Mouse (Mus musculus): ENCODE data around the gene Tbc1d1. TPM values are rescaled to one million over a fixed set of nuclear protein-coding genes. Genes with fewer than 3 reads are reported as not detected.

Gene Tbc1d1
- total RNA-seq, 1 experiment from 2014 or later = 11.2 TPM

DNA sequence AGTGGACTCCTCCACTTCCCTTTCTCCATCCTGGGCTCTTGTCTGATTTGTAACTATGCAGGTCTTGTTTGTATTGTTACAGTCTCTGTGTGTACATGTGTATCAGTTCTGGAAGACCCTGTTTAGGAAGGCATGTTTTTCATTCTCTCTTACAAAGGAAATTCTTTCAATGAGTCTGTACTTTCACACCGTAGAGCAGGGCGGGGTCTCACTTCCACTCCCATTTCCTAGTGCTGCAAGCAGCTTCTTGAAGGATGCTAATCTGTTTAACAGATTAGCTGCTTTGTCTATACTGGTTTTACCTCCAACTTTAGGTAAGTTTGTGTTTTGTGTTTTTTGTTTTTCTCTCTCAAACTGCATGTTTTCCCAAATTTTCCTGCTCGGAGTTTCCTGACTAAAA lies 230.9 kb downstream of the Tbc1d1 start:
- no peak for DNase-seq

DNA sequence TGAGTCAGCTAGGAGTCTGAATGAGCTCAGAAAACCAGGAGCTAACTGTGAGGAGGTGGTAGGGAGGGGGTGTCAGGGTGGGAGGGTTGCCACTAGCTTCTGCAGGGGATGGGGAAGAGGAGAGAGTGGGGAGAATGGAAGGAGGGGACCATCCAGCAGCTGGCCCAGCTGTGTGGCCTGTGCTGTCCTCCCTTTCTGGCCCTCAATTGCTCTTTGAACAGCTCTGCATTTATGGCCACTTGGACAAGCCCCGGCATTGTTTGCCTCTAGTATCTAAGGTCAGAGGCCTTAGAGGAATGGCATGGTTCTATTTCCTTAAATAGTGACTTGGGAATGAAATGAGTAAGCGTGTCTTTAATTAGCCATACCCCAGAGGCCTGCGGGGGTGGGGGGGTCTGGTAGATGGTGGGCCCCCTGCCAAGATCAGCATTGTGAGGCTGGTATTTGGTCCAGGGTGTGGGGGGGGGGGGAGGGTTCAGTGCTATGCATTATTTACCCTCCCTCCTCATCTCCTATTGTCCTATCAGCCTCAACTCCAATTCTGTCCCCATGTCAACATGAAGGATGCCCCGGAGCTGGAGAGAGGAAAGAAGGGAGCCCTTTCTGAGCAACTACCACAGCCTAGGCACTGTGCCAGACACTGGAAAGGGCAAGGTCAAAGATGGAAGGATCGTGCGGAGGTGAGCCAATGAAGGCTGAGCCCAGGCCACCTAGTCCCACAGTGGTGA lies 233.3 kb downstream of the Tbc1d1 start:
- DNase-seq = peak; percentile 74

DNA sequence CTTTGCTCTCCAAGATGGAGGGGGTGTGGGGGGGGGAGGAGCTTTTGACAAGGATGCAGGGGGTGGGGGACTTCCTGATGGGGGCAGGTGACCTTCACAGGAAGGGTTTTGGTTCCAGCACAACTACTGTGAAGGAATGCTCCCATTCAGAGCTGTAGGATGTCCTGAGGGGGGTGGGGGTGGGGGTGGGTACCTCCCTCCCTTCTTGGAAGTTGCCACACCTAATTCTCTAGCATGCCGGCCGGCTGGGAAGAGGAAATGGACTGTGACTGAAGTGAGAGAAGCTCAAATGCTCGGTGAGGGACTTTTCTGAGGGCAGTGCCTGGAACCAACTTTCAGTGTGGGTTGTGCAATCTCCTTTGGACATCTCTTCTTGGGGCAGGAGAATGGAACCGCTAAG lies 235.2 kb downstream of the Tbc1d1 start:
- DNase-seq = no peak

- no peak for DNase-seq
Observed at GRCm38 (mm10) chr5:64392426-64393020, 236.4 kb downstream of the Tbc1d1 start.

DNA sequence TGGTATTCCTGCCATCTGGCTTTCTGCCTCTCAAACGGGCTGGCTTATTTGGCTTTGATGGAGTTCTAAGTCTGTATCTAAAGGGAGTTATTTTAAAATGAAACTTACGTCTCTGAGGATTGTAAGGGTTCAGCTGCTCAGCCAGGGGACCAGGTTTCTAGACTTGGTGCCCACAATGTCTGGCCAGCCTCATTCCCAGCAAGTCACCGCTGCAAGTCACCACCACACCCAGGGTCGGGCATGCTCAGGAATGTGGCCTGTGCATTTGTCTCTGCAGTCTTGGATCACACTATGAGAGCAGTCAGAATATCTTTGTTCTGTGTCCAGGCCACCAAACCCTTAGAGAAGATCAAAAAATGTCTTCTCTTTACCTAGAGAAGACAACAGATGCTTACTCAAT lies 237.4 kb downstream of the Tbc1d1 start:
- DNase-seq = no peak

DNA sequence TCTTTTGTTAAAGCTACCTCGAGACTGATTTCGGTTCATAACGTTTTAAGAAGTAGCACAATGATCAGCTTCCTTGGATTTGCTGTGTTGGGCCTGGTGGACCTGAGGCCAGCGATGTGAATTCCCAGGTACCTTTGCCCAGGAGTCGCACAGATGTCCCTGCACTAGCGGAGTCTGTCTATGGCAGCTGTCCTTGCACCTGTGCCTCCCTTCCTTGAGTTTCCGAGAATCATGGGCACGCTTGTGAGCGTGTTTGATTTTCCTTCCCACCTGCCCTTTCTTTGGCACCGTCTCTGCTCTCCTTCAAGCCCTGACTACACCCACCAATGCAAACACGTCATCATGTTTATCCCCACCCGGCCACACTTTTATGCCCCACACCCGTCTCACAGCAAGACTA lies 242.1 kb downstream of the Tbc1d1 start:
- no peak for DNase-seq

DNA sequence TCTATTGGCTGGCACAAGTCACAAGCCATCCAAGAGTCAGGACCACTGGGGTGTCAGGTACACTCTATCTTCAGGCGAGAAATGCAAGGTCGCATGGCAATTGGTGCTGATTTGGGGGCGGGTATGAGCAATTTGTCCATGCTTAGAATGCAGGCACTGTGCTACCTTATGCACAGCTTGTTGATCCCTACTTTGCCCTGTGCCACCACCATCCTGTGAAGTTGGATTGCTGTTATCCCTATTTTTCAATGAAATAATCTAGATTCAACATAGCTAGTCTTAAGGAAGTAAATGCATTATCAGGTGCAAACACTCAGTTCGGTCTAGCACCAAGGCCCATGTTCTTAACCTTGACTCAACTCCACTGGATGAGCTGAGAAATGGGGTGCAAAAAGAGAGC lies 244.6 kb downstream of the Tbc1d1 start:
- no peak for DNase-seq

Small RNA genes lying within 50 kb of the gene (microRNA-seq; reads per million reads assigned to microRNA genes)
- 0 reads per million in 2 experiments for gene Gm22395

Other genes with a start within 250 kb of the Tbc1d1 start
- 47.8 and 50.3 TPM in 2 replicates for gene Rell1, start 187.4 kb upstream of the Tbc1d1 start, total RNA-seq (2021)
- 16.1 and 21.1 TPM in 2 replicates for gene Pgm2, start 63.4 kb upstream of the Tbc1d1 start, total RNA-seq (2021)